Mouse (Mus musculus) MEL (cell line): ENCODE results near the gene Cmtr2. TPM values are rescaled to one million over a fixed set of nuclear protein-coding genes. Genes with fewer than 3 reads are reported as not detected.

Experiments used
- DNase-seq: peaks from one replicate; pipeline ENCODE4 v3.0.0; 2011; ENCODE audit warnings: low read depth, low spot score
- H3K27ac ChIP-seq: 2 replicates; pipeline ENCODE4 v1.5.1; 2012; ENCODE audit warnings: low read depth, mild to moderate bottlenecking, control low read depth, low read length, moderate library complexity; ENCODE audit not compliant: control insufficient read depth
- H3K27me3 ChIP-seq, 2 experiments: fragments of 150-350 bp in 1 of 2; sonication (generic) in 1 of 2; 2 replicates each; pipeline ENCODE4 v1.6.1; 2012; ENCODE audit warnings: low read length in 2 of 2, mild to moderate bottlenecking in 2 of 2, improper control_type of control experiment in 1 of 2, moderate library complexity in 1 of 2; ENCODE audit not compliant: insufficient read depth in 2 of 2, control insufficient read depth in 1 of 2
- H3K36me3 ChIP-seq, 2 experiments: 2 replicates each; pipeline ENCODE4 v1.6.1; 2012 to 2014; ENCODE audit warnings: low read length in 2 of 2, improper control_type of control experiment in 1 of 2, inconsistent platforms in 1 of 2, mild to moderate bottlenecking in 1 of 2; ENCODE audit not compliant: insufficient read depth in 2 of 2, control insufficient read depth in 1 of 2
- H3K4me1 ChIP-seq, 2 experiments: fragments of 150-350 bp in 1 of 2; sonication (generic) in 1 of 2; 2 replicates each; pipeline ENCODE4 v1.6.1; 2012; ENCODE audit warnings: low read length in 2 of 2, improper control_type of control experiment in 1 of 2, mild to moderate bottlenecking in 1 of 2; ENCODE audit not compliant: insufficient read depth in 2 of 2, control insufficient read depth in 1 of 2
- H3K4me3 ChIP-seq, 2 experiments: fragments of 150-350 bp in 1 of 2; sonication (generic) in 1 of 2; 2 replicates each; pipeline ENCODE4 v1.5.1; 2012; ENCODE audit warnings: low read depth in 2 of 2, low read length in 2 of 2, mild to moderate bottlenecking in 2 of 2, moderate library complexity in 2 of 2, control low read depth in 1 of 2, improper control_type of control experiment in 1 of 2; ENCODE audit not compliant: control insufficient read depth in 1 of 2, insufficient read depth in 1 of 2
- H3K79me2 ChIP-seq: 2 replicates; pipeline ENCODE4 v1.6.1; 2012; ENCODE audit warnings: mild to moderate bottlenecking, low read length, moderate library complexity; ENCODE audit not compliant: control insufficient read depth, poor library complexity, insufficient read depth
- H3K9ac ChIP-seq: 2 replicates; pipeline ENCODE4 v1.6.1; 2012; ENCODE audit warnings: low read depth, mild to moderate bottlenecking, control low read depth, low read length, moderate library complexity; ENCODE audit not compliant: control insufficient read depth, poor library complexity, severe bottlenecking
- H3K9me3 ChIP-seq: fragments of 150-350 bp; sonication (generic); replicated peaks from 2 replicates; pipeline ENCODE4 v1.6.1; 2012; ENCODE audit warnings: mild to moderate bottlenecking, low read length, improper control_type of control experiment, moderate library complexity; ENCODE audit not compliant: insufficient read depth
- BHLHE40 ChIP-seq: IDR thresholded peaks from 2 replicates; pipeline ENCODE4 v1.6.1; 2012; ENCODE audit warnings: low read depth, mild to moderate bottlenecking, inconsistent platforms, low read length, improper control_type of control experiment, borderline replicate concordance
- CHD2 ChIP-seq: IDR thresholded peaks from 2 replicates; pipeline ENCODE4 v1.6.1; 2011; ENCODE audit warnings: low read length, improper control_type of control experiment
- EP300 ChIP-seq, 2 experiments: IDR thresholded peaks; 2 replicates each; pipeline ENCODE4 v1.6.1; 2011; ENCODE audit warnings: improper control_type of control experiment in 2 of 2, low read length in 2 of 2, low read depth in 1 of 2, mild to moderate bottlenecking in 1 of 2
- ETS1 ChIP-seq: IDR thresholded peaks from 2 replicates; pipeline ENCODE4 v1.6.1; 2012; ENCODE audit warnings: low read depth, mild to moderate bottlenecking, inconsistent platforms, low read length, improper control_type of control experiment, moderate library complexity
- GATA1 ChIP-seq: IDR thresholded peaks from 2 replicates; pipeline ENCODE4 v1.6.1; 2011; ENCODE audit warnings: low read depth, low read length, improper control_type of control experiment
- KAT2A ChIP-seq: conservative IDR thresholded peaks from 2 replicates; pipeline ENCODE4 v1.6.1; 2012; ENCODE audit warnings: low read depth, low read length, improper control_type of control experiment, inconsistent platforms
- MAFK ChIP-seq: IDR thresholded peaks from 2 replicates; pipeline ENCODE4 v1.6.1; 2011; ENCODE audit warnings: low read depth, mild to moderate bottlenecking, low read length, improper control_type of control experiment, borderline replicate concordance
- MAZ ChIP-seq: IDR thresholded peaks from 2 replicates; pipeline ENCODE4 v1.6.1; 2012; ENCODE audit warnings: low read depth, mild to moderate bottlenecking, inconsistent platforms, low read length, improper control_type of control experiment
- MEF2A ChIP-seq: IDR thresholded peaks from 2 replicates; pipeline ENCODE4 v1.6.1; 2014; ENCODE audit warnings: low read depth, mild to moderate bottlenecking, inconsistent platforms, low read length, improper control_type of control experiment; ENCODE audit not compliant: poor library complexity, insufficient replicate concordance, severe bottlenecking; ENCODE audit errors: extremely low read depth
- MXI1 ChIP-seq: IDR thresholded peaks from 2 replicates; pipeline ENCODE4 v1.6.1; 2011; ENCODE audit warnings: mild to moderate bottlenecking, low read depth, low read length, improper control_type of control experiment
- MYC ChIP-seq: IDR thresholded peaks from 2 replicates; pipeline ENCODE4 v1.6.1; 2011; ENCODE audit warnings: low read depth, mild to moderate bottlenecking, low read length, improper control_type of control experiment, moderate library complexity
- NELFE ChIP-seq: IDR thresholded peaks from 2 replicates; pipeline ENCODE4 v1.6.1; 2011; ENCODE audit warnings: low read depth, low read length, improper control_type of control experiment
- POLR2A ChIP-seq, 2 experiments: IDR thresholded peaks; 2 replicates each; pipeline ENCODE4 v1.6.1; 2011 to 2012; ENCODE audit warnings: low read length in 2 of 2, mild to moderate bottlenecking in 2 of 2, control low read depth in 1 of 2, improper control_type of control experiment in 1 of 2, low read depth in 1 of 2, moderate library complexity in 1 of 2; ENCODE audit not compliant: control insufficient read depth in 1 of 2, insufficient read depth in 1 of 2, poor library complexity in 1 of 2
- POLR2AphosphoS5 ChIP-seq: IDR thresholded peaks from 2 replicates; pipeline ENCODE4 v1.6.1; 2012; ENCODE audit warnings: low read depth, borderline replicate concordance, mild to moderate bottlenecking, inconsistent platforms, low read length, moderate library complexity, mixed read lengths
- SIN3A ChIP-seq: IDR thresholded peaks from 2 replicates; pipeline ENCODE4 v1.6.1; 2012; ENCODE audit warnings: low read length, improper control_type of control experiment, inconsistent platforms
- SMC3 ChIP-seq: IDR thresholded peaks from 2 replicates; pipeline ENCODE4 v1.6.1; 2011; ENCODE audit warnings: low read depth, low read length, improper control_type of control experiment
- TAL1 ChIP-seq: IDR thresholded peaks from 2 replicates; pipeline ENCODE4 v1.6.1; 2012; ENCODE audit warnings: mild to moderate bottlenecking, inconsistent platforms, low read length, moderate library complexity, mixed read lengths
- TBP ChIP-seq: IDR thresholded peaks from 2 replicates; pipeline ENCODE4 v1.8.0; 2011; ENCODE audit warnings: low read depth, low read length, improper control_type of control experiment
- USF1 ChIP-seq: IDR thresholded peaks from 2 replicates; pipeline ENCODE4 v1.6.1; 2014; ENCODE audit warnings: low read depth, mild to moderate bottlenecking, inconsistent platforms, low read length, improper control_type of control experiment, moderate library complexity
- USF2 ChIP-seq, 2 experiments: IDR thresholded peaks; 2 replicates each; pipeline ENCODE4 v1.6.1; 2011 to 2012; ENCODE audit warnings: improper control_type of control experiment in 2 of 2, low read length in 2 of 2, borderline replicate concordance in 1 of 2, inconsistent platforms in 1 of 2, low read depth in 1 of 2, mild to moderate bottlenecking in 1 of 2; ENCODE audit not compliant: insufficient read depth in 1 of 2
- ZC3H11A ChIP-seq: IDR thresholded peaks from 2 replicates; pipeline ENCODE4 v1.6.1; 2012; ENCODE audit warnings: low read depth, mild to moderate bottlenecking, inconsistent platforms, low read length, improper control_type of control experiment
- ZKSCAN1 ChIP-seq: IDR thresholded peaks from 2 replicates; pipeline ENCODE4 v1.6.1; 2012; ENCODE audit warnings: low read depth, mild to moderate bottlenecking, inconsistent platforms, low read length, improper control_type of control experiment, moderate library complexity
- polyA plus RNA-seq, 2 experiments: library from polyadenylated mRNA; stranded (reverse) in 1 of 2; unstranded in 1 of 2; fragments of >175 nt in 1 of 2; fragments of >200 nt in 1 of 2; gene quantifications; 2 replicates each; pipeline versions ENCODE4 v1.2.1 to v1.2.4; 2012; ENCODE audit warnings: low replicate concordance in 2 of 2, low read depth in 1 of 2; ENCODE audit not compliant: insufficient read length in 2 of 2, insufficient read depth in 1 of 2, missing spikeins in 1 of 2
- total RNA-seq: library from RNA; depleted of rRNA; stranded (reverse); fragments of 300-350 nt; gene quantifications from 2 replicates; pipeline ENCODE4 v1.2.3, GENCODE M21; 2012

Cmtr2 gene
- total and polyA plus RNA-seq, 3 experiments: 11.6 to 23.5 TPM; not detected in 1

DNA sequence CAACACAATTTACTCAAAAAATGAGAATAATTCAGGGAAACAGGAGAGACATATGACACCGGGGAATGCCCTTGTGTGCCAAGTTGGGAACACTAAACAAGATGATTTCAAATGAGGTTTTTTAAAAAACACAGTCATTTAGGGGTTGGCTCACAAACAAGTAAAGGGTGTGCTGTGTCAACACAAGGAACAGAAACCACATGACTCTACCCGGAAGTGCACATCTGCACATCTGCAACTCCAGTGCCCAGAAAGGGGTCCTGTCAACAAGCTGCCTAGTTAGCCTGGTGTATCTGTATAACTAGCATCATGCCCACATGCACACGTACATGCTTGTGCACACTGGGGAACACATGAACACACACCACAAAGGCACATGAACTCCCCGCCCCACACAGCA, 29.9 kb upstream of the Cmtr2 start:
- no peak overlapping the region for H3K9ac ChIP-seq
- no peak overlapping the region for H3K27ac ChIP-seq
- TF ChIP-seq EP300 (IDR thresholded peaks at IDR 0.05; ENCODE audit: low read depth in 1 of 2, low read length in 2 of 2): no peak
- TF ChIP-seq KAT2A: no peak
- TF ChIP-seq TBP: no peak
- TF ChIP-seq NELFE: no peak
- no peak for TF ChIP-seq MAFK
- no peak for TF ChIP-seq MAZ
- TF ChIP-seq USF1: no peak
- no peak for TF ChIP-seq ZC3H11A
- TF ChIP-seq USF2 (IDR thresholded peaks at IDR 0.05; ENCODE audit: borderline replicate concordance in 1 of 2, insufficient read depth in 1 of 2, low read depth in 1 of 2, low read length in 2 of 2): no peak
- no peak for TF ChIP-seq SIN3A
- TF ChIP-seq MYC: no peak
- no peak for TF ChIP-seq MXI1
- no peak for TF ChIP-seq POLR2A (IDR thresholded peaks at IDR 0.05; ENCODE audit: control insufficient read depth in 1 of 2, insufficient read depth in 1 of 2, low read depth in 1 of 2, low read length in 2 of 2, poor library complexity in 1 of 2)
- no peak for TF ChIP-seq BHLHE40
- TF ChIP-seq CHD2: no peak
- TF ChIP-seq ZKSCAN1: no peak
- no peak for TF ChIP-seq MEF2A
- no peak for TF ChIP-seq POLR2AphosphoS5
- TF ChIP-seq TAL1: no peak
- no peaks in the 10 kb centered on the region for H3K79me2 ChIP-seq
- no peaks in the 10 kb centered on the region for H3K4me1 ChIP-seq
- no peak for DNase-seq
- no peak overlapping the region for H3K4me3 ChIP-seq
- no peaks in the 10 kb centered on the region for H3K27me3 ChIP-seq
- no peaks in the 10 kb centered on the region for H3K36me3 ChIP-seq
- no peaks in the 10 kb centered on the region for H3K9me3 ChIP-seq

DNA sequence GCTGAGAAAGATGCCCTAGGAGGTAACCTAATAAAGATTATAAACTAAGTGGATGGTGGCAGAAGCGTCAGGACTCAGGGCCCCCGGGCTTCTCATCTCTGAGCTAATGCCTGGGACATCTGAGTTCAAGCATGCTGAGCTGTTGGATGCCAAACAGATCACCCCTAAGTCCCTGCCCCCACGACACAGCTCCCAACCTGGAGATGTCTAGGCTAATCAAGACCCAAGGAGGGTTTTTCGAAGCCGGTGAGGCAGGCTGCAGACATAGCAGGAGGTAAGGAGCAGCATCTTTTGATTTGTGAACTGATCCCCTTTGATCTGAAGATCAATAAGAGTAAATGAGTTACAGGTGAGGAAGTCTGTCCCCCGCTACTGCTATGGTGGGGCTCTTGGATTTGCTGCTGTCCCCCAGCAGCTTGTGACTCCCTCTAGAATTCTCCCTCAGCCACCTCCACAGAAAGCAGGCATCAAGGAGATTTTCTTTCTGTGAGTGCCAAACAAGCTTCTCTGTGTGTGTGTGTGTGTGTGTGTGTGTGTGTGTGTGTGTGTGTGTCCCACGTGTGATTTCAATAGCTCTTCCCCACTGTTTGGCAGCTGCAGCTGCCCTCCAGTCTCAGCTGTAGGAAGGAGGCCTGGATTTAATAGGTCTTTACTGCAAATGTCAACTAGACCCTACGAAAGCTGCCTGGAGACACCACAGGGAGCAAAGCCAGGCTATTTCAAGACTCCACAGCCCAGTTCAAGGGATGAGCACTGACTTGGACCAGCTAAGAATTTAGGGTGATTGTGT, 26.3 kb upstream of the Cmtr2 start:
- Histone ChIP-seq H3K9ac (no peak overlapping the region), H3K9me3 (no peaks in the 10 kb centered on the region), H3K27me3 (no peaks in the 10 kb centered on the region), H3K4me1 (no peaks in the 10 kb centered on the region), H3K27ac (no peak overlapping the region), H3K36me3 (no peaks in the 10 kb centered on the region)
- no peak for DNase-seq
- TF ChIP-seq SMC3 (no peak), GATA1 (no peak), ETS1 (no peak)
- TF ChIP-seq, all 39 proteins: peak for 0
- H3K79me2 ChIP-seq: no peaks in the 10 kb centered on the region
- no peak overlapping the region for H3K4me3 ChIP-seq
